ENCODE assay signal across 14 mouse cellular contexts in genomic region chr9:83113800-83114217, GRCm38 (mm10). TPM values are rescaled to one million over a fixed set of nuclear protein-coding genes. Genes with fewer than 3 reads are reported as not detected.
DNase-seq lines count a peak whose midpoint lies in the region; ATAC-seq lines count a peak whose summit lies in the region.
"Had no signal": no experiment of that assay in that cellular context is flagged by ENCODE, and none has a peak within 500 bp of the region (broad histone marks: within the 10 kb centered on the region; RNA-seq: fewer than 3 reads in every experiment).

No protein-coding gene starts in this region.

- no peak overlapping the region for H3K9ac ChIP-seq in forebrain, embryonic 14.5 days (ENCODE audit: low read length)
- no peak overlapping the region for H3K9ac ChIP-seq in forebrain, embryonic 16.5 days (replicated peaks; ENCODE audit: low read depth, low read length)
- no peak overlapping the region for H3K9ac ChIP-seq in limb, embryonic 13.5 days
- H3K9ac ChIP-seq: hindbrain, embryonic 12.5 days had no signal

- H3K9me3 ChIP-seq in forebrain, embryonic 14.5 days (replicated peaks; ENCODE audit: control insufficient read depth, low read length), result no peaks in the 10 kb centered on the region
- no peaks in the 10 kb centered on the region for H3K9me3 ChIP-seq in forebrain, embryonic 16.5 days (ENCODE audit: control insufficient read depth, low read length)
- H3K9me3 ChIP-seq in limb, embryonic 13.5 days, result no peaks in the 10 kb centered on the region
- H3K9me3 ChIP-seq: hindbrain, embryonic 12.5 days had no signal

- H3K4me2 ChIP-seq in forebrain, embryonic 14.5 days (ENCODE audit: low read length), result no peak overlapping the region
- H3K4me2 ChIP-seq in forebrain, embryonic 16.5 days (ENCODE audit: low read length), result no peak overlapping the region
- H3K4me2 ChIP-seq in limb, embryonic 13.5 days (replicated peaks), result no peak overlapping the region
- H3K4me2 ChIP-seq: hindbrain, embryonic 12.5 days had no signal

- peaks cover 12% of the 10 kb centered on the region; the same call in 1 of the 2 replicates for H3K36me3 ChIP-seq in forebrain, embryonic 14.5 days (ENCODE audit: control insufficient read depth, insufficient read depth, low read length)
- H3K36me3 ChIP-seq in forebrain, embryonic 16.5 days (ENCODE audit: control insufficient read depth, insufficient read depth), result no peaks in the 10 kb centered on the region
- H3K36me3 ChIP-seq in limb, embryonic 13.5 days, result peaks cover 12% of the 10 kb centered on the region; the same call in 1 of the 2 replicates
- H3K36me3 ChIP-seq: hindbrain, embryonic 12.5 days had no signal

- no peak overlapping the region for H3K4me3 ChIP-seq in forebrain, embryonic 14.5 days (ENCODE audit: low read depth, low read length)
- no peak overlapping the region for H3K4me3 ChIP-seq in forebrain, embryonic 16.5 days (replicated peaks; ENCODE audit: low read length)
- no peak overlapping the region for H3K4me3 ChIP-seq in limb, embryonic 13.5 days
- H3K4me3 ChIP-seq: erythroblast, embryonic 14.5 days; gastrocnemius, adult 2 months; hindbrain, embryonic 12.5 days had no signal

- H3K4me1 ChIP-seq in forebrain, embryonic 14.5 days (ENCODE audit: control insufficient read depth, insufficient read depth, low read length), result no peaks in the 10 kb centered on the region
- H3K4me1 ChIP-seq in forebrain, embryonic 16.5 days (replicated peaks; ENCODE audit: control insufficient read depth, insufficient read depth, low read length), result no peaks in the 10 kb centered on the region
- peaks cover 36% of the 10 kb centered on the region for H3K4me1 ChIP-seq in limb, embryonic 13.5 days
- H3K4me1 ChIP-seq: hindbrain, embryonic 12.5 days had no signal

- H3K27me3 ChIP-seq in forebrain, embryonic 14.5 days (replicated peaks; ENCODE audit: control insufficient read depth, insufficient read depth, low read length), result no peaks in the 10 kb centered on the region
- H3K27me3 ChIP-seq in forebrain, embryonic 16.5 days (replicated peaks; ENCODE audit: control insufficient read depth, insufficient read depth, low read length), result no peaks in the 10 kb centered on the region
- H3K27me3 ChIP-seq in limb, embryonic 13.5 days, result peaks cover 49% of the 10 kb centered on the region
- H3K27me3 ChIP-seq: hindbrain, embryonic 12.5 days had no signal

- 0 out of 2 replicates have a peak, but pooled peaks have one; percentile 34 for ATAC-seq in forebrain, embryonic 14.5 days
- ATAC-seq in forebrain, embryonic 16.5 days, result no peak
- ATAC-seq in limb, embryonic 13.5 days (ENCODE audit: low FRiP score, low read depth), result peak; percentile 55; the same call in 1 of the 2 replicates

- no peak for DNase-seq in forebrain, embryonic 14.5 days (ENCODE audit: low spot score)
- DNase-seq in layer of hippocampus, adult 9-11 months, result peak; percentile 57
- no peak for DNase-seq in layer of hippocampus, postnatal 25 days (ENCODE audit: extremely low spot score in 1 of 2, low spot score in 1 of 2)
- peak; percentile 79 for DNase-seq in A20 (ENCODE audit: low read depth, low spot score)
- no peak for DNase-seq in kidney, postnatal 10 days
- DNase-seq in adrenal gland, adult 18-20 months (ENCODE audit: low spot score in 2 of 2), result no peak
- DNase-seq: adrenal gland, adult 8-10 months; gastrocnemius, adult 2 months; kidney, adult 11 months; lung, postnatal 4 days had no signal

- WGBS in forebrain, embryonic 14.5 days, result 84% methylated on average over 10 of the region's 10 CpGs
- WGBS in forebrain, embryonic 16.5 days, result 81% methylated on average over 9 of the region's 10 CpGs
- WGBS in limb, embryonic 13.5 days, result 75% methylated on average over 10 of the region's 10 CpGs

- H3K27ac ChIP-seq in forebrain, embryonic 14.5 days (ENCODE audit: low read depth, low read length), result no peak overlapping the region
- no peak overlapping the region for H3K27ac ChIP-seq in forebrain, embryonic 16.5 days (ENCODE audit: low read length)
- no peak overlapping the region for H3K27ac ChIP-seq in limb, embryonic 13.5 days
- H3K27ac ChIP-seq: gastrocnemius, adult 2 months; hindbrain, embryonic 12.5 days had no signal

RNA-seq across cellular contexts. Expression of gene Hmgn3, which starts 32.7 kb away (rescaled TPM):
- polyA plus RNA-seq in forebrain, embryonic 14.5 days (2014; fragmentation: Nextera tagmentation; extraction: Ambion mirVana), result 188 and 194 TPM in 2 replicates
- 185 and 195 TPM in 2 replicates for polyA plus RNA-seq in forebrain, embryonic 16.5 days (2015; fragmentation: Nextera tagmentation; extraction: Ambion mirVana)
- 100 to 1,000 TPM in 1 of 2 experiments, 10 to 100 TPM in 1; 88.5 to 103 TPM for total RNA-seq in layer of hippocampus, postnatal 25 days (2021)
- 175 and 182 TPM in 2 replicates for polyA plus RNA-seq in limb, embryonic 13.5 days (2015; fragmentation: Nextera tagmentation; extraction: Ambion mirVana)
- 100 to 1,000 TPM in 1 of 2 experiments, 10 to 100 TPM in 1; 96.5 to 145 TPM for total RNA-seq in adrenal gland, adult 18-20 months (2021)
- polyA plus RNA-seq: erythroblast, embryonic 14.5 days had no signal

Comparison
In these comparisons a context has a peak if more than half of its experiments do, and no peak if none do; other contexts are left out.
1. DNase-seq: peak in layer of hippocampus, adult 9-11 months (single experiment) and A20 (single experiment); none in forebrain, embryonic 14.5 days (single experiment), layer of hippocampus, postnatal 25 days (0 of 2), kidney, postnatal 10 days (single experiment) and adrenal gland, adult 18-20 months (0 of 2).